Mouse (Mus musculus): Measurements from ENCODE around the gene Rad54l2. TPM values are rescaled to one million over a fixed set of nuclear protein-coding genes. Genes with fewer than 3 reads are reported as not detected.

Rad54l2 gene
- total RNA-seq (2021): 10 to 100 TPM; 15.7 to 16.6 TPM
- long read RNA-seq, experiment 1, partial matches to known transcripts: 0 of 2 reads
- long read RNA-seq, experiment 1, other reads (novel, unspliced or antisense): 2 of 2 reads
- long read RNA-seq, experiment 2, partial matches to known transcripts: 0 of 2 reads
- long read RNA-seq, experiment 2, other reads (novel, unspliced or antisense): 2 of 2 reads

DNA sequence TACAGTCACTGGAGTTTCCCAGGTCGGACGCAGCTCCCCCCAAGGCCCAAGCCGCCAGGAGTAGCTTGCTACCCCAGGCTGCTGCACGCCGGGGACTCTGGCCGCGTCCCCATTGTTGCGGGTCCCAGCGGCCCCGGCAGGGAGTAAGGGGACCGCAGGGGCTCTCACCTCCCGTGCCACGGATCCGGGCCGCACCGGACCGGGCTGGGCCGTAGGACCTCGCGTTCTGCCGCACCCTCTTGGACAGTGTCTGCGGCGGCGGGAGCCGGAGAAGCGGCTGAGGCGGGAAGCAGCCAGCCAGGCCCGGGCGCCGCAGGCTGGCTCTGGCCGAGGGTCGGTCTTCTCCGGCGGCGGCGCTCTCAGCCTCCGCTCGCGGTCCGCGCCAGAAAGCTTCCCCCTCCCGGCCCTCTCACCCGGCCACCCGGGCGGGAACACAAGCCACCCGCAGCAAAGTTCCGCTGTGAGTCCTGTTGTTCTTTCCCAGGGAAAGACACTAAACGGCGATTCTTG is at the start of gene Rad54l2:
Gene Rad54l2 (minus strand): TSS at position 383 of the 510 bp plus-strand sequence.
- DNase-seq (ENCODE audit: low spot score in 2 of 2): peak; percentile 86 to 87

GRCm38 (mm10) chr9:106822381-106823104 is 33.5 kb upstream of the Rad54l2 start:
- DNase-seq (ENCODE audit: low spot score in 2 of 2): peak; percentile 69 to 74

DNA sequence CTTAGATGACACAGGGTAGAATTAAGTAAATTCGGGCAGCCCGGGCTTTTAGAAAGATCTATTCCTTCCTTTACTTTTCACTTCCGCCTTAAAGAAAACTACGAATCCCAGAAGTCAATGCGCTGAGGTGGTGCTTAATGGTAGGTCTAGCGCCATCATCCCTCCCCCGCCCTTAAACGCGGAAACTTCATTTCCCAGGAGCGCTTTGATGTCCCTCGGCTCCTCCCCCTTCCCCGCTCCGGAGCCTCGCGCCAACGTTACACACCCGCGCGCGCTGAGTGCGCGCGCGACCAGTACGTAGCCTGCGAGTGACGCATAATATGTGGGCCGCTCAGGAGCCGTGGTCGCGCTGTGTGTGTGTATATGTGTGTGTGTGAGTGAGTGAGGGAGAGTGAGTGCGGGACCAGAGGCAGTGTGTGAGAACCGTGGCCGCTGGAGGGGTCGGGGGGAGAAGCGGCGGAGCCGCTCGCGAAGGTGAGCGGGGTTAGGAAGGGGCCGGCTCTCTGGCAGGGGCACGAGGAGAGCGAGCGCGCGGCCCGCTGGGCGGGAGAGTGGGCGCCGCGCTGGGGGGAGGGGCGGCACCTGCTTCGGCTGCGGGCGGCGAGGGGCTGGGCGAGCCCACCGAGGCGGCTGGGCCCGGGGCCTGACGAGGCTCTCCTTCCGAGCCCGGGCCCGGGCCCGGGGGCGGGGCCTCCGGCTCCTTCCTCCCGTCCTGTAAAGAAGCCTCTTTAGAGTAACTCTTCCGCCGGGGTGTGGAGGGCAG is 32.8 kb upstream of the Rad54l2 start, which contains the start of gene Dcaf1:
Gene Dcaf1 (plus strand): TSS at position 257 of the 763 bp plus-strand sequence.
- peak; percentile 89 to 93 for DNase-seq (ENCODE audit: low spot score in 2 of 2)

DNA sequence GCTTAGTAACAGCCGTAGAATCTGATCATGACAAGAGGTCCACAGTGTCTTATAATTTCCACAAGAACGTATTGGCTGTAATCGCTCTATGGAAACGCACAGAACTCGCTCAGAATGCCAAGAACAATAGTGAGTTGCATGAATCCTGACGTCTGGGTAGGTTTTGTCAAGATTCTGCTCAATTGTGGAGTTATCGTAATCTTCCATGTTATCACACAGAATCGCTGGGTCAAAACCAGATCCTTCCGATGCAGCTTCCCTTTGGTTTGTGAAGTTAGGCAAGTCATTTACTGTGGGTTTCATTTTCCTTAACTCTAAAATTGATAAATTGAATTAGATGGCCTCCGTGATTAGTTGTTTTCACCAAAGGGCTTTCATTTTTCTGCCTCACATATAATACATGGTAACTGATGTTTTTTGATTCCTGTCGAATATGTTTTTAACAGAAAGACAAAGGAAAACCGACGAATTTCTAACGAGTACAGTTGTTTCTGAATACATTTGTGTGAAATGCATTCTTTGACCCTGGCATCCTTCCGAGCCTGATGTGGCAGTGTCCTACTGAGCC is 32.1 kb upstream of the Rad54l2 start:
- DNase-seq (ENCODE audit: low spot score in 2 of 2): peak in 1 of 2 experiments; percentile 1

- peak; percentile 13 to 16 for DNase-seq (ENCODE audit: low spot score in 2 of 2)
Measured at GRCm38 (mm10) chr9:106819201-106819600, 30.2 kb upstream of the Rad54l2 start.

- no peak for DNase-seq (ENCODE audit: low spot score in 2 of 2)
Measured at GRCm38 (mm10) chr9:106818191-106818590, 29.2 kb upstream of the Rad54l2 start.

GRCm38 (mm10) chr9:106806503-106806902 is 17.5 kb upstream of the Rad54l2 start:
- no peak for DNase-seq (ENCODE audit: low spot score in 2 of 2)

- no peak for DNase-seq (ENCODE audit: low spot score in 2 of 2)
Measured at GRCm38 (mm10) chr9:106790831-106791230, 1.8 kb upstream of the Rad54l2 start.

GRCm38 (mm10) chr9:106789363-106789762 is 369 bp upstream of the Rad54l2 start:
- no peak for DNase-seq (ENCODE audit: low spot score in 2 of 2)

GRCm38 (mm10) chr9:106787979-106788811 is 799 bp downstream of the Rad54l2 start:
- DNase-seq (ENCODE audit: low spot score in 2 of 2): peak; percentile 5 to 11

DNA sequence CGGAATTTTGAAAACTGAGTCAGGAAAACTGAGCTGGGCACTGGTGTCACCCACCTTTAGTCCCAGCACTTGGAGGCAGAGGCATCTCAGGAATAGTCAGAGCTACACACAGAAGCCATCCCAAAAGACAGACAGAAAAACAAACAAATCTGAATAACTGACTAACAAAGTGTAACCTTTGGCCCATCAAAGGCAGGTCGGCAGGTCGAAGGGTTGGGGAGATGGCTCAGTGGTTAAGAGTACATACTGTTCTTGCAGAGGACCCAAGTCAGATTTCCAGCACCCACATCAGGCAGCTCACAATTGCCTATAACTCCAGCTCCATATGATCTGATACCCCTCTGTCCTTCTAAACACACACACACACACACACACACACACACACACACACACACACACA is 3.8 kb downstream of the Rad54l2 start:
- no peak for DNase-seq (ENCODE audit: low spot score in 2 of 2)

- DNase-seq (ENCODE audit: low spot score in 2 of 2): no peak
Measured at GRCm38 (mm10) chr9:106783554-106783953, 5.4 kb downstream of the Rad54l2 start.

DNA sequence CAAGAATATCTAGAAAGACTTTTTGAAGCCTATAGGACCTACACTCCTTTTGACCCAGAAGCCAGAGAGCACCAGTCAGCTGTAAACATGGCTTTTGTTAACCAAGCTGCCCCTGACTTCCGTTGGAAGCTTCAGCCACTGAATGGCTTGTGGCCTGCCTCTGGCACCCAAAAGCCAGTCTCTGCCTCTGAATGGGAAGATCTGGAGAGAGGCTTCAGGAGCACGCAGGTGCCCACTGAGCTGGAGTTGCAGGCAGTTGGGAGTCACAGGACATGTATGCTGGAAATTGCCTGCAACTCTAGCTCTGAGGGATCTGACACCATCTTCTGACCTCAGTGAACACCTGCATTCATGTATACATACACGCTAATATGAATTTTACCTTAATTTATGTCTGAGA is 8.9 kb downstream of the Rad54l2 start:
- no peak for DNase-seq (ENCODE audit: low spot score in 2 of 2)

DNA sequence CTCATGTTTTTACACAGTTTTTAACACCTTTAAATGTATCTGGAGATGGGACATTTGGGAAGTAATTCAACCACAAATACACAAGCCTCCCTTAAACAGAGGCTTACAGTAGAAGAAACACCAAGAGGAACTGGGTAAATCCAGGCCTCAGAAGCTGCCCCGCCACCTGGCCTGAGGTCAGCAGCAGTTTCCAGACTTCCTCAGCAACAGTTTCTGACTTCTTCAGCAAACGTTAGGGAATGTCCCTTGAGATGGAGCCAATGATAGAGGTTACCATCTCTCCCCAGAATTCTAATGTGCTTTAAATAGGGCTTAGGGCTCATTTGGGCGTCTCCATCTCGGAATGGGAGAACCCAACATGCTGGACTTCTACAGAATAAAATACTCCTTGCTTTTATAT is 10.7 kb downstream of the Rad54l2 start:
- no peak for DNase-seq (ENCODE audit: low spot score in 2 of 2)

DNA sequence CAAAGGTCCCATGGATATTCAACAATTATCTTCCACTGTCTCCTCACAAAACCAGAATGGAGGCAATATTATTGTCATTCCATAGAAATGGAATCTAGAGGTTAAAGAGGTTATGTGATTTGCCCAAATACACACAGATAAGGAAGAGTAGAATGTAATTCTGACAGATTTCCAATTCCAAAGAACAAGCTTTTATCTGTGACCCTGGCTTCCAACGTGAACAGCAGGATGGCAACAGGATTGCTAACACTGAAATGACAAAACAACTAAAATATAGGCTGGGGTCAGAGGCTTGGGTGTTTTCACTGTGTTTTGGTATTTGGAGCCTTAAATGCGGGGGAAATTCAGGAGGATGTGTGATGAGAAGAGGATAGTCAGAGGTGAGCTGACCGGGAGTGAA is 11.6 kb downstream of the Rad54l2 start:
- no peak for DNase-seq (ENCODE audit: low spot score in 2 of 2)

DNA sequence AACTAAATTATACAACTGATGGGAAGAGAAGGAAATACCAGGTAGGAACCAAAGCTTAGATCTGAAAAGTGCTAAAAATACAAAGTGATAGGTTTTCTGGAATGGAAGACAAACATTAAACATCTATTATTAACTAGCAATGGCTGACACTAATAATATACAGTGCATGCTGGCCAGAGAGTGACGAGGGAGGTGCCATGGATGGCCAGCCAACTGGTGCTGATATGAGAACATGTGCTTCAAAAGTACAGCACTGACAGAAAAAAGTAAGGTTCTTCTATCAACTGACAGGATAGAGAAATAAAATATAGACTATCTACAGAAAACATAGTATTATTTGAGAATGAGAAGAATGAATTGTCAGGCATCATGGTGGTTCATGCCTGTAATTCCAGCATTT is 12.9 kb downstream of the Rad54l2 start:
- no peak for DNase-seq (ENCODE audit: low spot score in 2 of 2)

DNA sequence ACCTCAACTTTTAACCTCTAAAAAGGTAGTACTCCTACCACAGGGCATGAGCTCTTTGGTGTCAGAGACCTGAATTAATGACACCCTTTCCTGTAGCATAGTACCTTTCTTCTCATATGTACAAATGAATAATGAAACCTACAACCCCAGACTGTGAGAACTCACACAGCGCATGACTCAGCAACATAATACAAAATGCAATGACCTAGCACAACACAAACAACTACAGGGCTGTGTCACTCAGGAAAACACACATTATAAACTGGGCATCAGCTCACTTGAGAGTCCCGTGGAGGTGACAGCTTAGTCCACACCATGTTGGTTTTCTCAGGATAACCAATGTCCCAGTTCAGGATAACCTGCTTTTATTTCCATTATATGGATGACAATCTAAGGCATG is 17.2 kb downstream of the Rad54l2 start:
- DNase-seq (ENCODE audit: low spot score in 2 of 2): no peak

GRCm38 (mm10) chr9:106770216-106770615 is 18.8 kb downstream of the Rad54l2 start:
- DNase-seq (ENCODE audit: low spot score in 2 of 2): no peak

DNA sequence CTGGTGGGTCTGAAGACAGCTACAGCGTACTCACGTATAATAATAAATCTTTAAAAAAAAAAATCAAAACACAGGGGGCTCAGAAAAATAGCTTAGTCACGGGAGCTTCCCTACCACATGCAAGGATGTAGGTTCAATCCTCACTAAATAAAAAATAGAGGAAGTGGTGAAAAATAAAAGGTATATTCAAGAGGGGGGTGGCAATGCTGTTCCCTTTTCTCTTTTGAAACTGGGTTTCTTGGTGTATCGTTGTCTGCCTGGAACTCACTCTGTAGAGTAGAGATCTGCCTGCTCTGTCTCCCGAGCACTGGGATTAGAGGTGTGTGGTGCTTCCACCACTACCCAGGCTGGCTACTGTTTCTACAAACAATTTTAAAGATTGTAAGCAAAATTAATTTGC is 19.2 kb downstream of the Rad54l2 start:
- DNase-seq (ENCODE audit: low spot score in 2 of 2): no peak

DNA sequence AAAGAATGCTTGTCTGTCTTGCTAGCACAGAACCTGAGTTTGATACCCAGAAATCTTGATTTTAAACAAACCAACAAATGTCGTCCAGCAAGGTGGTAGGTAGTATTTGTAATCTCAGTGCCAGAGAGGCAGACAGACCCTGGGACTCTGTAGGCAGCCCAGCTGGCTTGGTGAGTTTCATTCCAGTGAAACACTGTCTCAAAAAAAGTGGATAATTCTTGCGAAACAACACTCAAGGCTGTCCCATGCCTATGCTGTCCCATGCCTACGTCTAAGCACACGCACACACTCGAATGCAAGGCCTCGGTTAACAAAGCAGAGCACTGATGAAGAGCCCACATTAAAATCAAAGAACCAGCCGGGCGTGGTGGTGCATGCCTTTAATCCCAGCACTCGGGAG is 32.6 kb downstream of the Rad54l2 start:
- no peak for DNase-seq (ENCODE audit: low spot score in 2 of 2)

DNA sequence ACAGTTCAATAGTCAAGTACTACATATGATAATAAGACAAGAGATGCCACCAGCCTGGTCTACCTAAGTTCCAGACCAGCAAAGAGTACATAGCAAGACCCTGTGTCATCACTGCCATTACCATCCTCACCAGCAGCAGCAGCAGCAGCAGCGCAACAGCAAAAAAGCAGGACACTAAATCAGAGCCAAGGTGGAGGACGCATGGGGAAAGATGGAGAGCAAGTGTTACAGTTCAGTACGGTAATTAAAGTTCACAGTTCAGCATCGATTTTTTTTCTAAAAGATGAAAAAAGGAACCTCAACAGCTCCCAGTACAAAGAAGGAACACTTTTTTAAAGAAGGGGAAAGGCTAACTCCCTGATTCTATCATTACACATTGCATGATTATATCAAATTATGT is 33.2 kb downstream of the Rad54l2 start:
- no peak for DNase-seq (ENCODE audit: low spot score in 2 of 2)

Measured in left cerebral cortex, adult 18-20 months (tissue).